Mouse (Mus musculus): ENCODE results near the gene Wfdc9.

Wfdc9 gene

GRCm38 (mm10) chr2:164656483-164656882 lies at the start of gene Wfdc9:
TSS of gene Wfdc9 (minus strand) at chr2:164656583.
- DNase-seq (ENCODE audit: low spot score in 2 of 2) = no peak

GRCm38 (mm10) chr2:164705991-164706390 lies 49.6 kb upstream of the Wfdc9 start:
- DNase-seq (ENCODE audit: low spot score in 2 of 2) = no peak

GRCm38 (mm10) chr2:164705328-164705727 lies 48.9 kb upstream of the Wfdc9 start:
- DNase-seq (ENCODE audit: low spot score in 2 of 2) = no peak

GRCm38 (mm10) chr2:164704235-164704634 lies 47.9 kb upstream of the Wfdc9 start:
- DNase-seq (ENCODE audit: low spot score in 2 of 2) = no peak

GRCm38 (mm10) chr2:164701761-164702160 lies 45.4 kb upstream of the Wfdc9 start:
- no peak for DNase-seq (ENCODE audit: low spot score in 2 of 2)

- DNase-seq (ENCODE audit: low spot score in 2 of 2) = no peak
These were observed 44.6 kb upstream of the Wfdc9 start for GRCm38 (mm10) chr2:164700959-164701358.

GRCm38 (mm10) chr2:164698201-164698600 lies 41.8 kb upstream of the Wfdc9 start, which contains the start of gene Spint4:
TSS of gene Spint4 (plus strand) at chr2:164698501.
- no peak for DNase-seq (ENCODE audit: low spot score in 2 of 2)

- no peak for DNase-seq (ENCODE audit: low spot score in 2 of 2)
These were observed 28.4 kb upstream of the Wfdc9 start, which contains the start of gene Wfdc13 for GRCm38 (mm10) chr2:164684807-164685206. TSS of gene Wfdc13 (plus strand) at chr2:164685107.

- no peak for DNase-seq (ENCODE audit: low spot score in 2 of 2)
These were observed 23.5 kb upstream of the Wfdc9 start for GRCm38 (mm10) chr2:164679906-164680305.

- DNase-seq (ENCODE audit: low spot score in 2 of 2) = peak; percentile 40 to 73
These were observed 22.7 kb upstream of the Wfdc9 start for GRCm38 (mm10) chr2:164678848-164679625.

GRCm38 (mm10) chr2:164676916-164677685 lies 20.7 kb upstream of the Wfdc9 start:
- no peak for DNase-seq (ENCODE audit: low spot score in 2 of 2)

- no peak for DNase-seq (ENCODE audit: low spot score in 2 of 2)
These were observed 19.7 kb upstream of the Wfdc9 start for GRCm38 (mm10) chr2:164676103-164676502.

GRCm38 (mm10) chr2:164673987-164674386 lies 17.6 kb upstream of the Wfdc9 start, which contains the start of gene Wfdc11:
TSS of gene Wfdc11 (minus strand) at chr2:164674087.
- no peak for DNase-seq (ENCODE audit: low spot score in 2 of 2)

- DNase-seq (ENCODE audit: low spot score in 2 of 2) = no peak
These were observed 14.6 kb upstream of the Wfdc9 start for GRCm38 (mm10) chr2:164670938-164671337.

GRCm38 (mm10) chr2:164670261-164670660 lies 13.9 kb upstream of the Wfdc9 start:
- DNase-seq (ENCODE audit: low spot score in 2 of 2) = no peak

GRCm38 (mm10) chr2:164664851-164665250 lies 8.5 kb upstream of the Wfdc9 start:
- no peak for DNase-seq (ENCODE audit: low spot score in 2 of 2)

- peak; percentile 32 to 60 for DNase-seq (ENCODE audit: low spot score in 2 of 2)
These were observed 525 bp downstream of the Wfdc9 start, which contains the start of gene Wfdc10 for GRCm38 (mm10) chr2:164655858-164656257. TSS of gene Wfdc10 (plus strand) at chr2:164656046.

- DNase-seq (ENCODE audit: low spot score in 2 of 2) = no peak
These were observed 14.3 kb downstream of the Wfdc9 start for GRCm38 (mm10) chr2:164641881-164642673.

- DNase-seq (ENCODE audit: low spot score in 2 of 2) = no peak
These were observed 15.3 kb downstream of the Wfdc9 start for GRCm38 (mm10) chr2:164641129-164641528.

GRCm38 (mm10) chr2:164638696-164639095 lies 17.7 kb downstream of the Wfdc9 start, which contains the start of gene Wfdc16:
TSS of gene Wfdc16 (minus strand) at chr2:164638796.
- DNase-seq (ENCODE audit: low spot score in 2 of 2) = no peak

- no peak for DNase-seq (ENCODE audit: low spot score in 2 of 2)
These were observed 21.1 kb downstream of the Wfdc9 start for GRCm38 (mm10) chr2:164635266-164635665.

GRCm38 (mm10) chr2:164621775-164622174 lies 34.6 kb downstream of the Wfdc9 start:
- no peak for DNase-seq (ENCODE audit: low spot score in 2 of 2)

Measured in cerebellum, postnatal 4 days (tissue).